Mouse (Mus musculus) gonadal fat pad, adult 2 months (tissue): ENCODE results near the gene Vps26b. TPM values are rescaled to one million over a fixed set of nuclear protein-coding genes. Genes with fewer than 3 reads are reported as not detected.

Source experiments
- DNase-seq: peaks from one replicate; pipeline ENCODE4 v3.0.0-alpha.2; 2012; ENCODE audit warnings: low read depth
- polyA plus RNA-seq: library from polyadenylated mRNA; depleted of rRNA; stranded (reverse); fragments of >200 nt; gene quantifications from 2 replicates; pipeline ENCODE4 v1.2.3, GENCODE M21; 2012; rRNA removed

Vps26b gene
- polyA plus RNA-seq, 1 experiment, result 39.5 TPM

DNA sequence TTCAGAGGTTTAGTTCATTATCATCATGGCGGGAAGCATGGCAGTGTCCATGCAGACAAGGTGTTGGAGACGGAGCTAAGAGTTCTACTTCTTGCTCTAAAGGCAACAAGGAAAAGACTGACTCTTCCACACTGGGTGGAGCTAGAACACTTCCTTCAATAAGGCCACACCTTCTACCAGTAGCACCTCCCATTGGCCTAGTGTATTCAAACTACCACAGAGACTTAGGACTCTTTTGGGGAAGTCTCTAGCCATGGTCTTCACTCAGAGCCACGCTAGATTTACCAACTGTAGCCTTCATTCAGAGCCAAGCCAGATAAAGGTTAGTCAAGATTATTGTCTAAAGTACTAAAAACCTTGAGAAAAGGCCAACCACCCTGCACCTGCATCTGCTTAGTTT is 32.8 kb downstream of the Vps26b start:
- no peak for DNase-seq

DNA sequence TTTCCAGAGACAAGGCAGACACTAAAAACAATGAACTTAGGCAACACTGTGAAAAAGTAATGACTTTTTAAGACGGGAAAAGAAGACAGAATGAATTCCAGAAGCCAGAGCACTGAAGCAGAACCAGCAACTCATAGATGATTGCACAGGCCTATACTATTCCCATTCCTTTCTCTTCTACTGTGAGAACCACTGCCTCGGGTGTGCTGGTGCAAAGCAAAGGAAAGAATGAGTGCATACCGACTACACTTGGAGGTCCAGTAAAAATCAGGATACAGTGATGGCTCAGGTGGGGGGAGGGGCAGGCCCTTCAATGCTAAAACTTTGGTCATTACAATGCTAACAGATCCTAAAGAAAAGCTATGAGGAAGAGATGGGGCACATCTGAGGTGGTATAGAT is 36.0 kb downstream of the Vps26b start:
- no peak for DNase-seq

- DNase-seq, result no peak
These were observed 36.7 kb downstream of the Vps26b start for GRCm38 (mm10) chr9:26993118-26993517.

DNA sequence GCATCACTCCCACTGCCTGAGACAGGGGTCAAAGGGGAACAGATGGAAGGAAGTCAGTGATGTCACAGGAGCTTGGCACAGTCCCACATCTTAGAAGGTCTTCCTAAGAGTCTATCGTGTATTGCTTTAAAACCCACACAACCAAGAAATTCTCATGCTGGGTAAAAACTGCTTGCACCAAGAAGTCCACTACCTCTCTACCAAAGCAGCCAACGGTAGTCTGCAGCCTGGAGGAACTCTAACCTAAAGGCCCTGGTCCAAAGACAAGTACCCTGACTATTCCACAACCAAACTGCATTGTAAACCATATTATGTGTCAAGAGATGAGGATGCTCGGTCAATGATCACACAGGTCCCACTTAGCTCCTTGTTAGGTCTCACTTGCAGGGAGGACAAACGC is 39.7 kb downstream of the Vps26b start:
- no peak for DNase-seq

- DNase-seq, result no peak
These were observed 44.1 kb downstream of the Vps26b start for GRCm38 (mm10) chr9:26985668-26986277.

GRCm38 (mm10) chr9:26985090-26985613 is 44.7 kb downstream of the Vps26b start:
- DNase-seq, result no peak

DNA sequence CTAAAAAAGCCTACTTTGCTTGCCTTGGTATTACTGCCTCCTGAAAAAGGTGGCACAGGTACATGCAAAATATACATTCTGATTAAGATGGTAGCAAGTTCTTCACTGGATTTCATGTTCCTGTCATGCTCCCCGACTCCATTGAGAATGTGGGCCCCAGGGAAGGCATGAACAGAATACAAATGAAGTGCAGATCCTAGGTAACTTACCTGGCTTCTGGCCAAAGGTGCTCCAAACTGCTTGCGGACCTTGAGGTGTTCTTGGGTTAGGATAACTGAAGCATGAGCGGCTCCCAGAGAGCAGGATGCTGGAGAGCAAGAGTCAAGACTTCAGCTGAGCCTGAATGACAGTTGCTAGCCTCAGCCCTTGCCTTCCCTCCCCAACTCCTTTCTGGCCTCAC is 51.1 kb downstream of the Vps26b start:
- DNase-seq, result no peak

GRCm38 (mm10) chr9:26977754-26978153 is 52.1 kb downstream of the Vps26b start:
- no peak for DNase-seq

Other genes with a start within 250 kb of the Vps26b start
- gene Glb1l2, start 223.6 kb downstream of the Vps26b start, polyA plus RNA-seq, result 694 and 811 TPM in 2 replicates
- gene Glb1l3, start 169.2 kb downstream of the Vps26b start, polyA plus RNA-seq, result 109 and 164 TPM in 2 replicates
- 249 and 390 TPM in 2 replicates for gene Gm1110, start 107.0 kb downstream of the Vps26b start, polyA plus RNA-seq
- gene Acad8, start 30.5 kb downstream of the Vps26b start, polyA plus RNA-seq, result 57.4 and 69.7 TPM in 2 replicates
- 26.1 and 26.4 TPM in 2 replicates for gene Thyn1, start 30.4 kb downstream of the Vps26b start, polyA plus RNA-seq
- 15.2 and 16.6 TPM in 2 replicates for gene Ncapd3, start 110 bp upstream of the Vps26b start, polyA plus RNA-seq
- 14.9 and 16.2 TPM in 2 replicates for gene Jam3, start 125.4 kb upstream of the Vps26b start, polyA plus RNA-seq